Mouse (Mus musculus): ENCODE results near the gene Arfgef3. TPM values are rescaled to one million over a fixed set of nuclear protein-coding genes. Genes with fewer than 3 reads are reported as not detected.

Arfgef3 gene
- 0.12 TPM in 1 of 2 replicates, not detected in the other for total RNA-seq (2017)

DNA sequence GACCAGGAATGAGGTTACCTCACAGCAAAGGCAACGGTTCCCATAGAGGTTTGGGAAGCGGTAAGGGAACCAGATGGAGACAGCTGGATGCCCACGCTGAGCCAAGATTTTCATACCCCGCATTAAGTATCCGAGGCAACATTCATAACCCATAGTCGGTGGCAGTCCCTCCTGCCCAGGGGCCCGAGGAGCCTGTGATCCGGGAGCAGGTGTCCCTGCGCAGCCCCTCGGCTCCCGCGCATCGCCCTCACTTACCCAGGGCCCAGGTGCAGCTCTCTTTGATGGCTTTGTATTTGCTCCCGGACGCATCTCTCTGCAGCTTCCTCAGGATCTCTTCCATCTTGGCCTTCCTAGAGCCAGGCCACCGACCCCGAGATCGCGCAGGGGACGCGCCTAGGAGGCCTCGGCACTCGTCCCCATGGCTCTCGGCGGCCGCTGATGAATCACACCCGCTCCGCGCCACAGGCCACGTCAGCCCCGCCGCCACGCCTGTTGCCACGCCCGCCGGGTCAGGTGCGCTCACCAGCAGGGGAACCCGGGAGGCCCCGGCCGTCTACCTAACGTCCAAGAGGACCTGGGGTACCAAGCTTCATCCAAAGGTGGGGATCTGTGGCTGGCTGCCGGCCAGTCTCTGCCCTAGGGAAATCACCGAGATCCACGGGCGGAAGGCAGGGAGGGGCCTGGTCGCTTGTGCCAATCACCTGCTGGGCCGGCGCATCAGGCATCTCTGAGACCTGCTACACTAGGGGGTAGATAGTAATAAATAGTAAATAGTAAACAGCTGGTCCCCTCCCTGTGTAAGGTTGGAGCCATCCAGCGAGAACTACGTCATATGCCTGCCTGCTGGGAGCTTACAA lies at the start of gene Arfgef3:
Gene Arfgef3, minus strand, starts transcription at position 664 of the 857 bp plus-strand sequence.
- no peak for ATAC-seq (ENCODE audit: extremely low read depth, insufficient number of reproducible peaks, low FRiP score, poor library complexity, severe bottlenecking)

DNA sequence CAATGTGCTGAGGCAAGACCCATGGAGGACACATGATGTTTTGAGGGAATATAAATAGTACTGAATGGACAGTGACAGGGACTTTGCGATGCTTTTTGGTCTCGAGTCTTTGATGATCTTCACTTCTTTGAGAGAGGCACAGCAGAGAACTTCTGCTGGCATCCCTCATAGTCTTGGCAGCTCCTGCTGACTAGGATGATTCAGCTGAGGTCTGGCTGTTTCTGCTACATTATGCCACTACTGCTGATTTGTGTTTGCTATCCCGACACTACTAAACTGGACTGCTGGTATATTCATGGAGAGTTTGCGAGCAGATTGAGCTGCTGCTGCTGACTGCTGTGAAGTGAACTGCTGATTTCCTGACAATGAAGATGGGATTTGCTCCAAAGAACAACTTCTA lies 46.3 kb upstream of the Arfgef3 start:
- no peak for ATAC-seq (ENCODE audit: extremely low read depth, insufficient number of reproducible peaks, low FRiP score, poor library complexity, severe bottlenecking)

DNA sequence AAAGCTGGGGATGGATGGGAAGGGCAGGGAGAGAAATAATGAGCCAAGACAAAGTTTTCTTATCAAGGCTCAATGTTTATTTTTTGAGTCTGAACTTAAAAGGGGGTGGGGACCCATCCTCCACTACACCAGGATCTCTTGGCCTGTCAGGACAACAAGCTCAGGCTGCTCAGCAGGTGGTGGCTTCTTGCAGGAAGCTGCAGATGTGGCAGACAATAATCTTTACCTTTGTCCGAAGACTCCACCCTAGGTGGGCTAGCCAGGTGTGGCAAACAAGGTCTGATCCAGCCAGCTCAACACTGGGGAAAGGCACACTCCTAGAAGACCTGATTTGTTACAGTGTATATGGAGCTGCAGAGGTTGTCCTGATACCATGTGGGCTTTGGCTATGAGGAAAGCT lies 44.9 kb upstream of the Arfgef3 start:
- no peak for ATAC-seq (ENCODE audit: extremely low read depth, insufficient number of reproducible peaks, low FRiP score, poor library complexity, severe bottlenecking)

DNA sequence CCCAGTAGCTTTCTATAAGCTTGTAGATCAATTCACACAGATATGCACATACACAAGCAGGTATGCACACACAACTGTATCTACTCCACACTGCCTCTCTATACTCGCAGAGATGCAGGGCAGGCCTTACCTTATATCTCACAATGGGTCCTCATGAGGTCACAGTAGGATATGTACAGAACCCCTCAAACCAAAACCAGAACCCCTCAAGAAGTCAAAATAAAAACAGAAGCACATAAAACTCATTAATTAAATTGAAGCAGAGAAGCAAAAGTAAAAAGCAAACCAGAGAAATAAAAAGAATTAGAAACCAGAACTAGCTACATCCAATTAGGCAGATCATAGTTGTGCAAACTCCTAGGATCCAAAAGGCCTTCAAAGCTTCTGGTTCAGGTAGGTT lies 42.9 kb upstream of the Arfgef3 start, which contains the start of gene Gm4922:
Gene Gm4922, minus strand, starts transcription at position 101 of the 400 bp plus-strand sequence.
- ATAC-seq (ENCODE audit: extremely low read depth, insufficient number of reproducible peaks, low FRiP score, poor library complexity, severe bottlenecking) = no peak

DNA sequence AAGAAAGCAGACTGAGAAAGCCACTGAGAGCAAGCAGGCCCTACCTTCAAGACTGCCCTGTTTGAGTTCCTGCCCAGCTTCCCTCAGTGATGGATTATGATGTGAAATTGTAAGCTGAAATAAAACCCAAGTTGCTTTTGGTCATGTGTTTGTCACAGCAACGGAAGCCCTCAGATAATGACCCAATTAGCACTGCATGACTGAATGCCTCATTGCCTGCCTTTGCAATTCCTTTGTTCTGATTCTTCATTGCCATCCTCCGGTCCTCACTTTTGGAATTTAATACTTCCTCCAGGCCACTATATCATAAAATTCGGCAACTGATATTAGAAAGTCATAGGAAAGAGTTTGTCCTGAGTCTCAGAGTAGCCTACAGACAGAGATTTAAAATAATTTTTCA lies 33.8 kb upstream of the Arfgef3 start:
- ATAC-seq (ENCODE audit: extremely low read depth, insufficient number of reproducible peaks, low FRiP score, poor library complexity, severe bottlenecking) = no peak

DNA sequence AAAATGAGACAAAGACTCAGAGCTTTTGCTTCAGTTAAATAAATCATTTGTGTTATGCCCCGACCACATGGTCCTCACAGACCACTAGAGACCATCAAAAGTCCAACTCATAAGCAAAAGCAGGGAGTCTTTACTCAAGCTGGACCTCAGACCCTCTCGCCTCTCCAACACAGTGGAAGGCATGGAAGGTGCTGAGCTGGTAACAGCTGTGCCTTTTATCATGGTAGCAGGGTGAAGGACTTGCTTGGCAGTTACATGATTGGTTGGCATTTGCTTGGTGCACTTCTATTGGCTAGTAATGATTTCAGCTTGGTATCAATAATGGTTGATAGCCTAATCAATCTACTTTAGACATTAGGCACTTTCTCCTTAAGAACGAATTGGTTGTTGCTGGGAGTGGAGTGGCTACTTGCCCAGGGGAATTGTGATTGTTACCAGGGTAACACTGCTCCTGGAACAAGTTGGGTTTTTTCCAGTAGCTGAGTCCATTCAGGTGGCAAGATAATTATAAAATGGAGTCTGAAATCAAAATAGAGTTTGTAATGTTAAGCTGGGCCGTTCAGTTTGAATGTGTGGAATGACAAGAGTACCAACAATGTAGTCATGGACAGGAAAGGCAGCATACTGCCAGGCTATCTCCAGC lies 28.9 kb upstream of the Arfgef3 start:
- no peak for ATAC-seq (ENCODE audit: extremely low read depth, insufficient number of reproducible peaks, low FRiP score, poor library complexity, severe bottlenecking)

DNA sequence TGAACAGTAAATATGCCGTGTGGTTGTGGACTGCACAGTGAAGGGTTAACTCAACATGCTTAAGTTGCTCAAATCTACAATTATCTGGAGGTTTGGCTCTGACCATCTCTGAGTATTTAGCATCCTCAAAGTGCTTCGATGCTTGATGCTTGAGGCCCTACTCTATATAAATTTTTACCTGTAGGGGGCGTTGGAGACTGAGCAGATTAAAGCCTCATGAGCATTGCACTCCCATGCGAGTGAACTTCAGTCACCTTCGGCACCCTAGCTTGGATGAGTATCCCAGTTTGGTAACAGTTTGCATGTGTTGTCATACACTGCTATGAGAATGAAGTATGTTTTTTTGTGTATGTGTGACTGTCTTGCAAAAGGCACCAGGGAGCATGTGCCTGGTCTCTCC lies 26.2 kb upstream of the Arfgef3 start:
- no peak for ATAC-seq (ENCODE audit: extremely low read depth, insufficient number of reproducible peaks, low FRiP score, poor library complexity, severe bottlenecking)

DNA sequence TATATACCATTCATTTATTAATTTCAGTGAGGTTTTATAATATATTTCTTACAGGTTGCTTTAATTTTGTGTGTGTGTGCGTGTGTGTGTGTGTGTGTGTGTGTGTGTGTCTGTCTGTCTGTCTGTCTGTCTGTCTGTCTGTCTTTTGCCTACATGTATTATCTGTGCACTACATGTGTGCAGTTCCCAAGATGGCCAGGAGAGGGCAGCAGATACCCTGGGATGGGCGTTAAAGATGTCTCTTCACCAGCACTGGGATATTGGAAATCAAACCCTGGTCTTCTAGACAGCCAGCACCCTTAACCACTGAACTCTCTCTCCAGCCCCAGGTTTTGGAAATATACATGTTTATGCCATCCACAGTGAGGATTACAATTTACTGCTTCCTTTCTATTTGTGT lies 16.5 kb upstream of the Arfgef3 start:
- ATAC-seq (ENCODE audit: extremely low read depth, insufficient number of reproducible peaks, low FRiP score, poor library complexity, severe bottlenecking) = no peak

DNA sequence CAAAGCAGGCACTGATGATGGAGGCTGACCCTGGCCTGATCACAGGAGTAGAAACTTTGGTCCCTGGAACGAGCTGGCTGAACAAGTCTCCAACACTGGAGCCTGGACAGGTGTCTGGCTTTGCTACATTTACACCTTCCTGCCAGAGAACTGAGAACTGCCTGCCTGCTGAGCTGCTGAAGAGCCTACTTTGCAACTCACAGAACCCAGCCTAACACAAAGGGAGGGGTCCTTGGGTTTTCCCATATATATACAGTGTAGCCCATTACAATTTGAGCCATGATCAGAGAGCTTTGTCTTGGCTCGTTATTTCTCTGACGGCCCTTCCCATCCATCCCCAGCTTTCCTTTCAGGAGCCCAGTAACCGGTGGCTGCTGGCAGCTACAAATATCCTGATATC lies 6.3 kb upstream of the Arfgef3 start:
- no peak for ATAC-seq (ENCODE audit: extremely low read depth, insufficient number of reproducible peaks, low FRiP score, poor library complexity, severe bottlenecking)

DNA sequence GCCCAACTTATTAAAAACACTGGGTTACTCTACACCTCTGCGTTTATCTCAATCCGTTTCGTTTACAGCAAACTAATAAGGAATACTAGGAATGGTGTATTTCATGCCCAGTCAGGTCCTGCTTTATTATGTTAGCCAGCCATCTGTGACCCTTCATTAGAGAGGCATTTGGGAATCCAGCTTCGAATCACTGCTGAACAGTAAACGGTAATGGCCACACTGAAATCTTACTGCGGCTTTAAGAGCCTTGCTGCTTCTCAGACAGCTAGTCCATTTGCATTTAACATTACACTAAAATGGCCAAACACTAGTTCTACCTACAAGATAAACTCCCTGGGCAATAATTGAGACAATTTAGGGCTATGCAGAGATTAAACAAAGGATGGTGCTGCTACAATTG lies 1.7 kb downstream of the Arfgef3 start:
- no peak for ATAC-seq (ENCODE audit: extremely low read depth, insufficient number of reproducible peaks, low FRiP score, poor library complexity, severe bottlenecking)

DNA sequence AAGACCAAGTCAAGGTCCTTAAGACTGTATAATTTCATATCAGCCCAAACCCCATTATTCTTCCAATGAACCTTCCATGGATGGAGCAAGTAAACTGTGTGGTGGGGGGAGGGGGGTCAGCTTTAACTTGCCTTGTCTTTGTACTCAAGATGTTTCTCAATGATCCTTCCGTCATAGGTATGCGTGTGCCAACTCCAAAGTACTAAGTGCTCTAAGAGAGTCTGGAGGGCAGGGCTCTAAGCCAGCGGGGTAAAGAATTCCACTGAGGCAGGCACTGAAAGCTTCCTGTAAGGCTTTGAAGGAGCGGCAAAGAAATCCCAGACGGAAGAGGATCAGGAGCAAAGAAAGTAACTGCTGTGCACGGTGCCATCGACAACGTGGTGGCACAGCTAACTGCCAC lies 2.7 kb downstream of the Arfgef3 start:
- ATAC-seq (ENCODE audit: extremely low read depth, insufficient number of reproducible peaks, low FRiP score, poor library complexity, severe bottlenecking) = no peak

DNA sequence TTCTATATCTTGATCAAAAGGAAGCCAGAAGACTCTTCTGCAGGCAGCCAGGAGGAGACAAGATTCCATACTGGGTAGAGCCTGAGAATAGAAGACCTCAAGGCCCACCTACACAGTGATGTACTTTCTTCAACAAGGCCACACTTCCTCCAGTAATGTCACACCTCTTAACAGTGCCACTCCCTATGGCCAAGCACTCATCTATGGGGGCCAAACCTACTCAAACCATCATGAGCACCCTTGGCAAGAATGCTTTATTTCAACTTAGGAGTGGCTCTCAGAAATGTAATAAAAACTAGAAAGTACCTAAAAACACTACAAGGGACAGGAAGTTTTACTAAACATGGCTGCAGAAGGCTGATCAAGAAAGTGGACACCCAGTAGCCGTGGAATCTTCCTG lies 15.2 kb downstream of the Arfgef3 start:
- ATAC-seq (ENCODE audit: extremely low read depth, insufficient number of reproducible peaks, low FRiP score, poor library complexity, severe bottlenecking) = no peak

DNA sequence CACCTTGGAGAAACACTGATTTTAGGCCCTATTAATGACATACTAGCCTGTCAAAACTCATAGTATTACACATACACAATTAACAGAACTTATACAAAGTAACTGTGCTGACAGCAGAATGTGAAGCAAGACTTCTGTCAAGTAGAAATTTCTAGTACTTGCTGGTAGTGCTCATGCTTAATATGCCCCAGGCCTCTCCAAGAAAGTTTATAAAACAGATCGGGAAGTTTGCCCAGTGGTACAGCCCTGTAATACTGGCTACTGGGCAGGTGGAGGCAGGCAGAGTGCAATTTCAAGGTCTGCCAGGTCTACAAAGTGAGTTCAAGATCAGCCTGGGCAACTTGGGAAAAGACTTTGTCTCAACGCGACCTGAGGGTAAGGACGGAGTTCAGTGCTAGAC lies 32.3 kb downstream of the Arfgef3 start:
- ATAC-seq (ENCODE audit: extremely low read depth, insufficient number of reproducible peaks, low FRiP score, poor library complexity, severe bottlenecking) = no peak

DNA sequence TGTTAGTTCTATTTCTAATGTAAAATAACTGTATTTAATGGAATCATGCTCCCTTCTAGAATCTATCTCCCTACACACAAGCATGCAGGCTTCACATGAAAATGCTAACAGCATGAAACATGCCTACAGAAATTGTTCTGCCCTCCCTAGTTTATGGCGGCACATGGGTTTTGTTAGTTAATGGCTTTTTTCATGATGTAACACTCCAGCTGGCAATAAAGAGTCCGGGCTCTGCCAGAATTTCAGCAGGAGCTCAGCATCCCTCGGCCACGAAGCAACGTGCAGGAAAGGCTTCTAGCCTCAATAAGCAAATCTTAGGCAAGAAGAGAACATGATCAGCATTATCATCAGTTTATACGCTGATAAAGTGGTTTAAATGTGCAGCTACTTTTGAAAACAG lies 32.8 kb downstream of the Arfgef3 start:
- no peak for ATAC-seq (ENCODE audit: extremely low read depth, insufficient number of reproducible peaks, low FRiP score, poor library complexity, severe bottlenecking)

DNA sequence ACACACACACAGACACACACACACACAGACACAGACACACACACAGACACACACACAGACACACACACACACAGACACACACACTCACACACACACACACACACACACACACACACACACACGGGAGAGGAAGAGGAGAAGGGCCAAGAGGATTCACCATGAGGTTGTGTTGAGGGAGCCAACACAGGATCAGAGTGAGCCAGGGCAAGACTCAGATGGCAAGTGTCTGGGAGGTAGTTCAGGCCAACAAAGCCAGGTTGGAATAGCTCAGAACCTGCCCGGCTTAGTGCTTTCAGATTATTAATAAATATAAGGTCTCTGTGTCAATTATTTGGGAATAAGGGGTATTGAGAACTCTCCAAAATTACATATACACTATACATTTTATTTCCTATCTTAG lies 33.9 kb downstream of the Arfgef3 start:
- no peak for ATAC-seq (ENCODE audit: extremely low read depth, insufficient number of reproducible peaks, low FRiP score, poor library complexity, severe bottlenecking)

DNA sequence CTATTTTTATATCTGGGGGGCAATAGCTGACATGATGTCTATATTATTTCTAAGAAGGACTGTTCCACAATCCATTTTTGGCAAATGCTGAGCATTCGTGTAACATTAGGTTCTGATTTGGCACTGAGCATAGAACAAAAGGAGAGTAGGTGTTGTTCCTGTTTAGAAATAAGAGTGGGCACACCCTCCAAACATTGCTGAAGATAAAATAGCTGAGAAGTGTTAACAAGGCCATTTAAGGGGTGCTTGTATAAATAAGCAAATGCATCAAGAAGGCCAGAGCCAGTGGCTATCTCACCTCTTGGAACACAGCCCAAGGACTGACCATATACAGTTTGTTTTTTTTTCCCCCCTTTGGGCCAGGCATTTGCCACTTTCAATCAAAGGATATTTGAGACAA lies 35.1 kb downstream of the Arfgef3 start:
- no peak for ATAC-seq (ENCODE audit: extremely low read depth, insufficient number of reproducible peaks, low FRiP score, poor library complexity, severe bottlenecking)

DNA sequence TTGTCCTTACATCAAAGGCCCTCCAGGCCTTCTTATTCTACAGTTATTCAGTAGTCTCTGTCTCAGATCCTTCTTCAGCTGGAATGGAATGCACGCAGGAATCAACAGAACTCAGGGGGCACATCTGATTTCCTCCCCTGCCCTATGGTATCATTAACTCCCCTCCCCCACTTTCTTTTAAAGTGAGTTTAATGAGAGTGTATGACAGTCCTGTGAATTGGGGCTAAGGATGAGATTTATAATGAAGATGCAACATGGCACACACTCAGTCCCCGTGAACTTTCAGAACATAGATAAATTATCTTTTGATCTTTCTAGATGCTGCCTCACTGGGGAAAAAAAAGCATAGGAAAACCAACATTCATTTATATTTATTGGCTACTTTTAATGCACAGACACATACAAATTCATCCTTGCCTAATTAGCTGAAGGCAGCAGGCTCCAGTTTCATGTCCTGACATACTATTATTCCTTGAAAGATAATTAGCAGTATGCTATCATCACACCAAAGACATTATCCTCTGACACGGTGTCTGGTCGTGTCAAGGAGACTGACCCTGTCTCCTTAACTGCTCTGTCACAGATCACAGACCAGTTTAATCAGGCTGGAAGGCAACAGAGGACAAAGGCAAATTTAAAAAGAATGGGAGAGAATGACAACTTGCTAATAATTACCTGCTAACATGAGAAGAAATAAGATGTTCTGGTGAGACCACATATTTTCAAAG lies 39.2 kb downstream of the Arfgef3 start:
- no peak for ATAC-seq (ENCODE audit: extremely low read depth, insufficient number of reproducible peaks, low FRiP score, poor library complexity, severe bottlenecking)

DNA sequence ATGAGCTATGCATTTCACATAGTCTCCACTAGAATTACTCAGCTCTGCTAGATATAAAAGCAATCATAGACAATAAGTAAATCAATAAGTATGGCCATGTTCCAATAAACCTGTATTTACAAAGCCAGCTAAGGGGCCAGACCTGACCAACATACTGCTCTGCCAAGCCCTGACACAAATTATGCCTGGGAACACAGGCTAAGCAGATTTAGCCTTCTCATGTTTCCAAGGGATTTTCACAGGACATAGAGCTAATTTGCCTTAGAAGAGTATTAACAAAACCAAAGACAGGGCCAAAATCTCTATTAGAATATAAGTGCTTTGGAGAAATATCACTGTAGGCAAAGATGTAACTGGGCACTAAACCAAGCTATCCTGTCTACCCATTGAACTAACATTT lies 42.2 kb downstream of the Arfgef3 start:
- ATAC-seq (ENCODE audit: extremely low read depth, insufficient number of reproducible peaks, low FRiP score, poor library complexity, severe bottlenecking) = no peak

DNA sequence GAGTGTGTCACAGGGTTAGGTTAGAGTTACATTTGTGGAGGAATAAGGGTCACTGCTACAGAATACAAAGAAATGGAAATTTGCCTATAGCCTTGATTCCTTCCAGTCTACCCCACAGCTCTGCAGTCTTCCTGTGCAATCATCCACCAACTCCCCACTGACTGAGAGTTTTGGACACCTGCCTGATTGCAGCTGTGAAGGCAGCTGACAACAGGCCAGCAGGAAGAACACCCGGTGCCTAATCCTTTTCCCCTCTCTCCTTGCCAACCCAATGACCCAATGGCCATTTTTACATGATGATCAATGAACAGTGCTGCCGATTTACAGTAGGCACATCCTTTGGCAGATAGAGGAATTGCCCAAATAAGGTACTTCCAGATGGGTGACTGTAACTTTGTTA lies 43.6 kb downstream of the Arfgef3 start:
- no peak for ATAC-seq (ENCODE audit: extremely low read depth, insufficient number of reproducible peaks, low FRiP score, poor library complexity, severe bottlenecking)

DNA sequence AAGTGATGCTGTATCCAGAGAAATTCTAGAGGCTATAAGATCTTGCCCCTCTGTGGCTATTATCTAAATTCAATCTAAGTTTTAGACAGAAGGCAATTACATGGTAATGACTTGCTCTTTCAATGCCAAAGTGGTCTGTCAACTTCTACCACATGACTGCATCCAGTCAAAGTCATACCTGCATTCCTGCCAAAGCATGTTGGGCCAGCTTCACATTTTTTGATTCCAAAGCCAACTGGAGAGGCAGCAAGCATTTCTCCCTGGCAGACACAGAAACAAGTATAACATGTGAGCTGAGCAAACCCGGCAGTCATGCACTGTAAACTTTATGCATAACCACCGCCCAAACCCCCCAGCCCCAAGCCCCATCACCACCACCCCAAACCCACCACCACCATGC lies 44.6 kb downstream of the Arfgef3 start:
- ATAC-seq (ENCODE audit: extremely low read depth, insufficient number of reproducible peaks, low FRiP score, poor library complexity, severe bottlenecking) = no peak
